Mouse (Mus musculus) hindbrain, embryonic 13.5 days (tissue): ENCODE measurements around the gene Vps18. TPM values are rescaled to one million over a fixed set of nuclear protein-coding genes. Genes with fewer than 3 reads are reported as not detected.

Experiments used
- ATAC-seq: fragments of 200-750 bp; cut with Nextera tagmentation; 2 replicates; pipeline ENCODE4 v1.8.0; 2017; ENCODE audit warnings: moderate TSS enrichment; ENCODE audit not compliant: low FRiP score
- H3K27ac ChIP-seq: fragments of 300-500 bp; sonication (generic); 2 replicates; pipeline ENCODE4 v1.5.1; 2015; ENCODE audit warnings: inconsistent platforms, mild to moderate bottlenecking, moderate library complexity
- H3K27me3 ChIP-seq: fragments of 300-500 bp; sonication (generic); 2 replicates; pipeline ENCODE4 v1.6.1; 2015; ENCODE audit warnings: mild to moderate bottlenecking, inconsistent platforms
- H3K36me3 ChIP-seq: fragments of 300-500 bp; sonication (generic); 2 replicates; pipeline ENCODE4 v1.6.1; 2015; ENCODE audit warnings: mild to moderate bottlenecking, inconsistent platforms
- H3K4me1 ChIP-seq: fragments of 300-500 bp; sonication (generic); replicated peaks from 2 replicates; pipeline ENCODE4 v1.6.1; 2015; ENCODE audit warnings: inconsistent platforms
- H3K4me2 ChIP-seq: fragments of 300-500 bp; sonication (generic); 2 replicates; pipeline ENCODE4 v1.6.1; 2015; ENCODE audit warnings: inconsistent platforms, mild to moderate bottlenecking, moderate library complexity
- H3K4me3 ChIP-seq: fragments of 300-500 bp; sonication (generic); 2 replicates; pipeline ENCODE4 v1.5.1; 2015; ENCODE audit warnings: mild to moderate bottlenecking, inconsistent platforms
- H3K9ac ChIP-seq: fragments of 300-500 bp; sonication (generic); 2 replicates; pipeline ENCODE4 v1.6.1; 2015; ENCODE audit warnings: mild to moderate bottlenecking, inconsistent platforms
- H3K9me3 ChIP-seq: fragments of 300-500 bp; sonication (generic); 2 replicates; pipeline ENCODE4 v1.6.1; 2016; ENCODE audit warnings: inconsistent platforms
- WGBS: fragments of 180-500 bp; shearing (Covaris S2); methylation state at CpG from one replicate; pipeline ENCODE4 v1.1.7; 2015; 5-methylcytosine and 5-hydroxymethylcytosine counted together
- polyA plus RNA-seq: library from polyadenylated mRNA; unstranded; fragments of >200 nt; fragmentation: Nextera tagmentation; extraction: Ambion mirVana; gene quantifications from 2 replicates; pipeline ENCODE4 v1.2.1, GENCODE M21; 2015

The Vps18 gene
- polyA plus RNA-seq, 1 experiment from 2014 or later, result 26.0 TPM

DNA sequence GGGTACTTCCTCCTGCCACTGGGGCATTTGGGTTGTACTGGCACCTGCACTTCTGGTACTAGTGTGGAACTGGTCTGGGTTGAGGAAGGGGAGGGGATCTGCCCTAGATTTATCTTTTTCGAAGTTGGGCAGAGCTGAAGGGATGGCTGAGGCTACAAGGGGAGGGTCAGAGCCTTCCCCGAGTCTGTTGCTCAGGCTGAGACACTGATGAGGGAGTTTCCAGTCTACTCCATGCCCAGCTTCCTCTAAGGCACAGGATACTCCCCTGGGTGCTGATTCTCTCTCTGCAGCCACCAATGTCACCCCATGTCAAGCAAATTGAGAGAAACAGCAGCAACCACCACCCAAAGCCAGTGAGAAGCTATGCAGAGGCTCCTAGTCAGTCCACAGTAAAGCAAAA is 47.5 kb downstream of the Vps18 start:
- peaks cover 10% of the 10 kb centered on the region for H3K4me1 ChIP-seq
- H3K9me3 ChIP-seq, result no peaks in the 10 kb centered on the region
- H3K4me2 ChIP-seq, result no peak overlapping the region
- 65% methylated on average over 2 of the region's 2 CpGs for WGBS
- ATAC-seq, result no peak
- H3K27me3 ChIP-seq, result peaks cover 45% of the 10 kb centered on the region
- H3K9ac ChIP-seq, result no peak overlapping the region
- H3K36me3 ChIP-seq, result no peaks in the 10 kb centered on the region
- no peak overlapping the region for H3K27ac ChIP-seq
- H3K4me3 ChIP-seq, result no peak overlapping the region

DNA sequence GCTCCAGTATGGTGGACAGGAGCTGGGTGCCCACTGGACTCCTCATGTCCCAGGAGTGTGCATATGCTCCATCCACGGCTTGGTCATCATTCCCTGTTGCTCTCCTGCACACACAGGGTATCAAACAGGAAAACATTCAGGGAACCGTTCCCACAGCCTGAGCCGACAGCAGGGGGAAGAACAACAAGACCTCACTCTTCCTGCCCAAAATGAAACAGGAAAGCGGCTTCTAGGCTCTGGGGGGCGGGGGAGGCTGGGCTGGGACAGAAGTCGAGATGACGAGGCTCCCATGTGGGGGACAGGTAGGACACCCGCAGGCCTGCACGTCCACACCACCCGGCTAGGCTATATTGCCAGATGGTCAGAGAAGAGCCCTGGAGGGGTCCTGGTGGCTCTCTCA is 47.9 kb downstream of the Vps18 start:
- Histone ChIP-seq H3K27ac (no peak overlapping the region), H3K4me1 (peaks cover 10% of the 10 kb centered on the region)

GRCm38 (mm10) chr2:119337425-119338265 is 49.1 kb downstream of the Vps18 start:
- H3K27ac ChIP-seq, result peak overlapping the region; percentile 75
- H3K36me3 ChIP-seq, result no peaks in the 10 kb centered on the region
- 7% methylated on average over 59 of the region's 60 CpGs for WGBS
- peak overlapping the region; percentile 82 for H3K9ac ChIP-seq
- peaks cover 10% of the 10 kb centered on the region for H3K4me1 ChIP-seq
- peak overlapping the region; percentile 82 for H3K4me2 ChIP-seq
- H3K4me3 ChIP-seq, result peak overlapping the region; percentile 56
- ATAC-seq, result peak; percentile 77
- no peaks in the 10 kb centered on the region for H3K9me3 ChIP-seq
- peaks cover 29% of the 10 kb centered on the region for H3K27me3 ChIP-seq

More for the DNA sequence above, 47.9 kb downstream of the Vps18 start:
- Histone ChIP-seq H3K36me3 (no peaks in the 10 kb centered on the region), H3K4me3 (no peak overlapping the region), H3K9me3 (no peaks in the 10 kb centered on the region), H3K9ac (no peak overlapping the region), H3K27me3 (peaks cover 40% of the 10 kb centered on the region), H3K4me2 (no peak overlapping the region)
- no peak for ATAC-seq
- 69% methylated on average over 10 of the region's 10 CpGs for WGBS

DNA sequence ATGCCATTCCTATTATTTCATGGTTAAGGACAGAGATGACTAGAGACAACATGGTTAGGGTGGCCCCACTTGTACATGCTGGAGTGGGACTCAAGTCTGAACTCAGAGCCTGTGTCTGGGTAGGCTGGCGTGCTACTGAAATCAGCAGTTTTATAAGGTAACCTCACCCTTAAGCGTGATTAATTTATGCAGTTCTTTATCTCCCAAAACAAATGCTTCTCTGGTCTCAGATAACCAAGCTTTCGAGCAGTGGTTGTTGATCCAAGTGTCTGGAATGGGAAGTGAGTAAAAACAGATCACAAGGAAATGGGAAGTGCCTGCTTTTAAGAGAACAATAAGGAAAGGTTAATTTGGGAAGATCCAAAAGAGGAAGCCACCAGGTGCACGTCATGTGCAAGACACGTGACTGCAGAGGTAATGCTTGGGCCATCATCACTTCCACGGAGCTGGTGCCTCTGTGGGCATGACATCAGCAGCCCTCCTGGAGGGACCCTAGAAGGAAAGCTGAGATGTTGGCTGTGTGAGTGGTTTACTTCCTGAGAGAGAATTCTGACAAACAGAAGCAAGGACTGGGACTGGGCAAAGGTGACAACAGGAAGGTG is 56.1 kb downstream of the Vps18 start:
- no peaks in the 10 kb centered on the region for H3K9me3 ChIP-seq
- no peak overlapping the region for H3K4me3 ChIP-seq
- H3K4me2 ChIP-seq, result no peak overlapping the region
- H3K9ac ChIP-seq, result no peak overlapping the region
- WGBS, result 61% methylated on average over 6 of the region's 6 CpGs
- no peak for ATAC-seq
- no peaks in the 10 kb centered on the region for H3K4me1 ChIP-seq
- H3K27me3 ChIP-seq, result peaks cover 16% of the 10 kb centered on the region; the same call in 1 of the 2 replicates
- no peaks in the 10 kb centered on the region for H3K36me3 ChIP-seq
- H3K27ac ChIP-seq, result no peak overlapping the region

Other genes with a start within 250 kb of the Vps18 start
- gene Knl1, start 241.6 kb upstream of the Vps18 start, polyA plus RNA-seq, result 11.9 and 15.2 TPM in 2 replicates
- gene Rad51, start 175.9 kb upstream of the Vps18 start, polyA plus RNA-seq, result 12.6 and 12.8 TPM in 2 replicates
- 44.3 and 47.3 TPM in 2 replicates for gene Rmdn3, start 131.7 kb upstream of the Vps18 start, polyA plus RNA-seq
- 9.3 and 14.7 TPM in 2 replicates for gene Gchfr, start 121.0 kb upstream of the Vps18 start, polyA plus RNA-seq
- 0.75 and 0.96 TPM in 2 replicates for gene Gm14137, start 114.2 kb upstream of the Vps18 start, polyA plus RNA-seq
- gene Zfyve19, start 80.1 kb upstream of the Vps18 start, polyA plus RNA-seq, result 57.5 and 59.7 TPM in 2 replicates
- gene Dnajc17, start 79.9 kb upstream of the Vps18 start, polyA plus RNA-seq, result 25.0 and 27.3 TPM in 2 replicates
- not detected in 2 replicates for gene Ppp1r14d, start 58.8 kb upstream of the Vps18 start, polyA plus RNA-seq
- 0.72 and 0.99 TPM in 2 replicates for gene Spint1, start 51.4 kb upstream of the Vps18 start, polyA plus RNA-seq
- 21.2 and 23.4 TPM in 2 replicates for gene Rhov, start 17.5 kb upstream of the Vps18 start, polyA plus RNA-seq
- 5.4 and 5.9 TPM in 2 replicates for gene Dll4, start 37.0 kb downstream of the Vps18 start, polyA plus RNA-seq
- gene Chac1, start 62.5 kb downstream of the Vps18 start, polyA plus RNA-seq, result 6.1 and 6.7 TPM in 2 replicates
- gene Ino80, start 188.9 kb downstream of the Vps18 start, polyA plus RNA-seq, result 3.2 and 3.4 TPM in 2 replicates